Mouse (Mus musculus): ENCODE data around the gene Gm973. TPM values are rescaled to one million over a fixed set of nuclear protein-coding genes. Genes with fewer than 3 reads are reported as not detected.

Gm973 gene
- total and polyA plus RNA-seq, 3 experiments: 2.3 to 14.9 (median 7.6) TPM

- Histone ChIP-seq H3K4me3 (replicated peaks in 1 of 3; ENCODE audit: low read depth in 2 of 3, low read length in 2 of 3, poor library complexity in 1 of 3) (no peak overlapping the region), H3K27ac (ENCODE audit: insufficient read depth, low read depth) (no peak overlapping the region), H3K4me2 (ENCODE audit: insufficient read depth, low read depth, poor library complexity, severe bottlenecking) (no peak overlapping the region), H3K79me2 (replicated peaks; ENCODE audit: control insufficient read depth, extremely low read depth, insufficient read depth, poor library complexity, severe bottlenecking) (no peaks in the 10 kb centered on the region), H3K9me3 (replicated peaks; ENCODE audit: low read length) (no peaks in the 10 kb centered on the region), H3K9ac (ENCODE audit: insufficient read depth, low read depth) (no peak overlapping the region), H3K36me3 (replicated peaks in 1 of 2; ENCODE audit: control insufficient read depth in 1 of 2, insufficient read depth in 1 of 2, low read length in 1 of 2) (no peaks in the 10 kb centered on the region), H3K4me1 (ENCODE audit: control insufficient read depth in 1 of 2, insufficient read depth in 2 of 2) (no peaks in the 10 kb centered on the region), H3K27me3 (replicated peaks) (no peaks in the 10 kb centered on the region)
- dilution Hi-C loops (cut with MboI; ENCODE audit: extremely low pct_ligation_motif_present, extremely low pct_unique_long_range_greater_than_20kb, low sequenced_read_pairs): no loop called here
- DNase-seq (ENCODE audit: extremely low read depth): no peak
- TF ChIP-seq RAD21 (IDR thresholded peaks at IDR 0.05; ENCODE audit: low read depth, low read length) (no peak), ELF1 (IDR thresholded peaks at IDR 0.05; ENCODE audit: low read depth, low read length) (no peak), ZNF384 (IDR thresholded peaks at IDR 0.05; ENCODE audit: low read depth, low read length) (no peak), CHD2 (IDR thresholded peaks at IDR 0.05; ENCODE audit: low read length) (no peak), USF2 (conservative IDR thresholded peaks at IDR 0.05; ENCODE audit: low read depth, low read length) (no peak), E2F4 (IDR thresholded peaks at IDR 0.05; ENCODE audit: insufficient replicate concordance, low read depth, low read length) (no peak), MAX (IDR thresholded peaks at IDR 0.05; ENCODE audit: low read length) (no peak)
- in situ Hi-C loops (cut with MboI; ENCODE audit: low pct_ligation_motif_present, low pct_unique_long_range_greater_than_20kb, low sequenced_read_pairs): no loop called here
Measured at GRCm38 (mm10) chr1:59542231-59542630, 26.2 kb downstream of the Gm973 start.

- in situ Hi-C loops (cut with MboI; ENCODE audit: low pct_ligation_motif_present, low pct_unique_long_range_greater_than_20kb, low sequenced_read_pairs): no loop called here
- no peak overlapping the region for H3K27ac ChIP-seq (ENCODE audit: insufficient read depth, low read depth)
- no peaks in the 10 kb centered on the region for H3K79me2 ChIP-seq (replicated peaks; ENCODE audit: control insufficient read depth, extremely low read depth, insufficient read depth, poor library complexity, severe bottlenecking)
- no peaks in the 10 kb centered on the region for H3K36me3 ChIP-seq (replicated peaks in 1 of 2; ENCODE audit: control insufficient read depth in 1 of 2, insufficient read depth in 1 of 2, low read length in 1 of 2)
- dilution Hi-C loops (cut with MboI; ENCODE audit: extremely low pct_ligation_motif_present, extremely low pct_unique_long_range_greater_than_20kb, low sequenced_read_pairs): no loop called here
- H3K4me2 ChIP-seq (ENCODE audit: insufficient read depth, low read depth, poor library complexity, severe bottlenecking): no peak overlapping the region
- H3K4me1 ChIP-seq (ENCODE audit: control insufficient read depth in 1 of 2, insufficient read depth in 2 of 2): no peaks in the 10 kb centered on the region
- H3K9me3 ChIP-seq (replicated peaks; ENCODE audit: low read length): peaks cover 2% of the 10 kb centered on the region
- TF ChIP-seq RAD21 (IDR thresholded peaks at IDR 0.05; ENCODE audit: low read depth, low read length): no peak
- no peak for TF ChIP-seq JUND (conservative IDR thresholded peaks at IDR 0.05; ENCODE audit: low read depth, low read length)
- no peak for TF ChIP-seq NELFE (IDR thresholded peaks at IDR 0.05; ENCODE audit: low read depth, low read length)
- TF ChIP-seq USF2 (conservative IDR thresholded peaks at IDR 0.05; ENCODE audit: low read depth, low read length): no peak
- no peak for TF ChIP-seq SIN3A (IDR thresholded peaks at IDR 0.05; ENCODE audit: low read length)
- TF ChIP-seq EP300 (IDR thresholded peaks at IDR 0.05; ENCODE audit: low read length): no peak
- no peak for TF ChIP-seq HCFC1 (IDR thresholded peaks at IDR 0.05; ENCODE audit: low read depth, low read length)
- TF ChIP-seq ETS1 (conservative IDR thresholded peaks at IDR 0.05; ENCODE audit: low read depth, low read length): no peak
- TF ChIP-seq JUN (IDR thresholded peaks at IDR 0.05; ENCODE audit: insufficient read depth, low read depth, low read length): no peak
- no peak for TF ChIP-seq ZMIZ1 (IDR thresholded peaks at IDR 0.05; ENCODE audit: low read depth, low read length)
- TF ChIP-seq NRF1 (IDR thresholded peaks at IDR 0.05; ENCODE audit: low read depth, low read length): no peak
- no peak for TF ChIP-seq PAX5 (IDR thresholded peaks at IDR 0.05; ENCODE audit: low read length)
- TF ChIP-seq MEF2A (IDR thresholded peaks at IDR 0.05; ENCODE audit: borderline replicate concordance, low read depth, low read length): no peak
- no peak for TF ChIP-seq MYC (IDR thresholded peaks at IDR 0.05; ENCODE audit: low read depth, low read length)
- TF ChIP-seq MAFK (IDR thresholded peaks at IDR 0.05; ENCODE audit: insufficient replicate concordance, low read length): no peak
- no peak for TF ChIP-seq ZC3H11A (IDR thresholded peaks at IDR 0.05; ENCODE audit: low read depth, low read length)
- H3K4me3 ChIP-seq (replicated peaks in 1 of 3; ENCODE audit: low read depth in 2 of 3, low read length in 2 of 3, poor library complexity in 1 of 3): no peak overlapping the region
- no peaks in the 10 kb centered on the region for H3K27me3 ChIP-seq (replicated peaks)
- no peak overlapping the region for H3K9ac ChIP-seq (ENCODE audit: insufficient read depth, low read depth)
- DNase-seq (ENCODE audit: extremely low read depth): no peak
Measured at GRCm38 (mm10) chr1:59543911-59544310, 27.8 kb downstream of the Gm973 start.

Data from CH12.LX (cell line).